Mouse (Mus musculus): ENCODE measurements around the gene Mrps10.
"Not testable (repeated sequence)": the region's sequence is repeated elsewhere in the genome, so short reads cannot be mapped to it uniquely, and the experiment has no call there.

Gene Mrps10

DNA sequence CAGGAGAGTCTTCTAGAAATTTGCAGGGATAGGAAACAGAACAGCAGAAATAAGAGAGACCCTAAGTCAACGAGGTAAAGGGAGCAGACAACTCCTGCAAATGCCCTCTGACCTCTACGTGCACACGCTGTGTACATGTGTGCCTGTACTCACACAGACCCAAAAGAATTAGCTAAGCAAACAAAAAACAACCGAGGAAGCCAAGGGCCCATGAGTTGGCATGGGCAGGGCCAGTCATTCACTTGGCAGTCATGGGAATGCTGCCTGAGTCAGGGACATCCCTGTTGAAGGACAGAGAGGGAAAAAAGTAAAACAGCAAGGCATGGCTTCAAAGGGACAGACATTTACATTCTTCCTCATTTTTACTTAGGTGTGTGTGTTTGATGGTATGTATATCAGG is 14.6 kb downstream of the Mrps10 start:
- DNase-seq: no peak

DNA sequence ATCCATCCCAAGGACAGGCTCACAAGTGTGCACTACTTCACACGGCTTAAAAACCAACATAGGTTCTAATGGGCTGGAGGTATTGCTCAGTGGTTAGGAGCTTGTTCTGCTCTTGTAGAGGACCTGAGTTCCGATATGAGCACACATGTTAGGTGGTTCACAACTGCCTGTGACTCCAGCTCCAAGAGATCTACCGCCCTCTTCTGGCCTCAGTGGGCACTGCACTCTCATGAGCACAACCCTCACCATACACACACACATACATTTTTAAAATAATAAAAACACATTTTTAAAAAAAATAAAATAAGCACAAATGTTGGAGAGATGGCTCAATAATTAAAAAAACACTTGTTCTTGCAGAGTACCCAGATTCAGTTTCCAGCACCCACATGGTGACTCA is 15.4 kb downstream of the Mrps10 start:
- no peak for DNase-seq

DNA sequence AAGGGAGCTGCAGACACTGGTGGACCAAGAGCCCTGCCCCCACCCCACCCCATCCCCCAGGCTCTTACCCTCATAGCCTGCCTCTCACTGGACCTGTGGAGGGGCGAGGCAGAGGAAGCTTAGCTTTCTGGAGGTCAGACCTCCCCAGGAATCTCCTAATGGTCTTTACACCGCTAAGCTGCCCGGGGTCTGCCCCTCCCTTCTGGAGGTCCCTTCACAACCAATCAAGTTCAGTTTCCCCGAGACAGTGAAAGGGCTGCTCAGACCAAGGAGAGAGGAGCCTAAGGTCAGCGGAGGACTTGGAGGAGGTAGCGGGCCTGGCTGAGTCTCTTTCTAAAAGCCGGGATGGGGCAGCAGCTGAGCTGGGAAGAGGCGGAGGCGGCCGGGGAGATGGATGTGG is 16.5 kb downstream of the Mrps10 start, which contains the start of gene Guca1b:
Gene Guca1b, plus strand, starts transcription at position 249 of the 400 bp plus-strand sequence.
- no peak for DNase-seq

DNA sequence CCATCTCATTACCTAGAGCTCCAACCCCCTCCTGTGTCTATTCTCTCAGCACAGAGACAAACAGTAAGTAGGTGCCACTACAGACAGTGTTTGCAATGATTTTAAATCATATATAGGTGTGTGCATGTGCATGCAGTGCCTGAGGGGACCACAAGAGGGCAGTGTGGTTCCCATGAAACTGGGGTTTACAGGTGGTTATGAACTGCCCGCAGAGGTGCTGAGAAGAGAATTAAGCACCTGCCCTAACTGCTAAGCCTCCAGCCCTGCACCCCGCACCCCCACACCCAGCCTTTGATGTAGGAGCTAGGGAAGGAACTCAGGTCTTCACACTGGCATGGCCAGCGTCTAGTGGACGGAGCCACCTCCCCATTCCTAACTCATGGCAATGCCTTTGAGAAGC is 18.0 kb downstream of the Mrps10 start:
- DNase-seq: peak; percentile 26 to 62

DNA sequence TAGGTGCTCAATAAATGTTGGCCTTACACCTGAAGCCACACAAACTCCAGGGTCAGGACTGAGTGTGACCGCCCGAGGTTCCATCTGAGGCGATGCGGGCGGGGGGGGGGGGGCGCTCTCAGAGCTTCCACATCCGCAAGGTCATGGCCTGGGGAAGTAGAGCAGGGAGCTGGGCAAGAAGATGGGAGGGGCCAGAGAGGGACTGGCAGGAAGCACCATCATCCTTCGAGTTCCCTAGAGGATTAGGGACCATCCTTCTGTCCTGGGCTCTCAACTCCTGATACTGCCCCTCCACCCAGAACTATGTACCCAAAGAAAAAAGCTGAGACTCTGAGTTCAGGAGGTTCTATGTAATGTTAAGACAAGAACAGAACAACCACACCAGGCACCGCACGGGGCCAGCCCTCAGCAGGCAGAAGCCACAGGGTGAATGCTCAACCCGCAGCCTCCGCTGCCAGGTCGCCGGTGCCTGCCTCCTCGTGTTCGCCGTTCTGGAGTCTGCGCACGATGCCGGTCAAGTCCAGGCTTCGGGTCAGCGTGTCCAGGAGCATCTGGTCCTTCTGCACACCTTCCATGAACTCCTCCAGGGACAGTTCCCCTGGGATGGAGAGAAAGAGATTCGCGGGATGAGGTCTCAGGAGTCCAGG is 25.7 kb downstream of the Mrps10 start:
- DNase-seq: peak; percentile 15 to 36

DNA sequence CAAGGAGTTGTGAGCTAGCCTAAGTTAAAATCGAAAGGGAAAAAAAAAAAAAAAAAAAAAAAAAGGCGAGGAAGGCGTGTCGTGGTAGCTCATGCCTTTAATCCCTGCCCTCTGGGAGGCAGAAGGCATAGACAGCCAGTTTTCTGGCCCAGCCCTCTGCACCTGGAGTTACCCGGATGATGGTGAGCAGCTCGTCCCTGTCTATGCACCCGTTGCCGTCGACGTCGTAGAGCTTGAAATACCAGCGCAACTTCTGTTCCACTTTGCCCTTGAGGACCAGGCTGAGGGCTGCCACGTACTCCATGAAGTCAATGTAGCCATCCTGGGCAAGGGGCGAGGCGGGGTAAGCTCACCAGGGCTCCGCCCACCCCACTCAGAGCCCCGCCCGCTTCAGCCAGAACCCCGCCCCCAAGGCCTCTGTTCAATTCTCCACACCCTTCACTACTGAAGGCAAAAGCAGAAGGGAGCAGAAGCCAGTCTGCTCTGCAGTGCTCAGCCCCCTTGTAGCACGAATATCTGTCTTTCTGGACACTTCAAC is 26.8 kb downstream of the Mrps10 start:
- peak in 1 of 2 experiments; percentile 24 for DNase-seq

DNA sequence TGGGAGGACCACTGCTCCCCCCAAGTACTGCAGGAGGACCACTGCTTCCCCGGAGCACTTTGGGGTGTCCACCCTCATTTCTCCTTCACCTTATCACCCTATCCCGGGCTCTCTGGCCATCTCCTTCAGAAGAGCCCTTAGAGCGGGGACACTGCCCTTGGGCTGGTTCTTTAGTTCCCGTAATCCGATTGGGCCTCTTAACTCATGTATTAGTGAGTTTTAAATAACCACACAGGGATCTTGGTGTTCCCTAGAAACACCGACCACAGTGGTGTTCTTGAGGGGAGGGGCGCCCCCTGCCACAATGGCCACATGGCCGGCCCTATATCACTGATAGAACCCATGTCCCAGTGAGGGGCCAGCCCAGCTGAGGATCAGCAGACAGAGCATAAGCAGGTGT is 30.4 kb downstream of the Mrps10 start:
- DNase-seq: no peak

DNA sequence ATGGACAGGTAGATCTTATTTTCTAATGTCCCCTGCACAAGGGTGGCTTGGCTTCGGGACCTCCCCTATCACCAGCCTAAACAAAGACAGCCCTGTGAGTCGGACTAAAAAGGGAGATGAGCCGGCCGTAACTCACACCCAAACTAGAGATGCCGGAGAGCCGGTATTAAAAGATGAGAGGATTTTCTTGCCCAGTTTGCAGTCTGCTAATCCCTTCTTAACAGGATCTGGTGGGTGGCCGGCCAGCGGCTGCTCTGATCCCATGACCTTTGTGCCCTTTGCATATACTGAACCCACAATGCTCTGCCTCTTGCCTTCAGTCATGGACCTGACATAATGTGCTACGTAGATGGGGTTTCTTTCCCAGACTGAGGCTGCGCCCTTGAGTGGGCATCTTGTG is 31.8 kb downstream of the Mrps10 start, which contains the start of gene Guca1a:
Gene Guca1a, minus strand, starts transcription at position 134 of the 400 bp plus-strand sequence.
- no peak for DNase-seq

DNA sequence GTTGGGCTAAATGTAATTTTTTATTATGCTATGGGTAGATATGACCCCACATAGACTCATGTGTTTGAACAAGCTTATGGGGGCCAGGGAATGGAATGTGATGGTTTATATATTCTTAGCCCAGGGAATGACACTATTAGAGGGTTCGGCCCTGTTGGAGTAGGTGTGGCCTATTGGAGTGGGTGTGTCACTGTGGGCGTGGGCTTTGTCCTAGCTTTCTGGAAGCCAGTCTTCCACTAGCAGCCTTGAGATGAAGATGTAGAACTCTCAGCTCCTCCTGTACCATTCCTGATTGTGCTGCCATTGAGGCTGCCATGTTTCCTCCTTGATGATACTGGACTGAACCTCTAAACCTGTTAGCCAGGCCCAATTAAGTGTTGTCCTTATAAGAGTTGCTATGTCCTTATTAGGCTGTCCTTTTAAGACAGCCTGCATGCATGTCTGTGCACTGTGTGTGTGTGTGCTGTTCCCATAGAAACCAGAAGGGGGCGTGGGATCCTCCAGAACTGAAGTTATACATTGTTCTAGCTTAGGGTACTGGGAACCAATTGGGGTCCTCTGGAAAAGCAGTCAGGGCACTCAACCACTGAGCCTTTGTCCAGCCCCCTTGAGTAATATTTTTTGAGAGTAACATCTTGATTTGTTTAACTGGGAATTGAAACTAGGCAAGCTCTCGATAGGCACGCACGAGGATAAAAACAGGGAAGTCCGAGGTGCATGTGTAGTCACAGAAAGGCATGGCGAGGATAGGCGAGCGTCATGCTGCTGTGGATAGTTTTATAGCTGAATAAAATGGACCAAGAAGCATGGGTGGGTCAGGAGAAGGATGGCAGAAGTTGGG is 39.2 kb downstream of the Mrps10 start:
- no peak for DNase-seq

DNA sequence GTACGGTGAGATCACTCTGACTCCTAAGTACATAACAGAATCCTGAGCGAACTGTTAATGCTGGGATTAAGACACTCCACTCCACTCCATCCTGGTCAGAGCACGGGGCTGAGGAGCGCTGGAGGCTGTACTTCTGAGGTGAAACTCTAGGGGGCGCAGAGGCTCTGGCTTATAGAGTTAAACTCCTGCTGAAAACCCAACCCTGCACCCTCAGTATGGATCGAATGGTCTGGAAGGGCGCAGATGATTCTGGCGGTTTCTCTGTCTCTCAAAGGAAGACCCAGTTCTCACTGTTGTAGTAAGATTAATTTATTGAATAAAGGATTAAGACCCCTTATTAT is 39.8 kb downstream of the Mrps10 start:
- DNase-seq: peak; percentile 61 to 79

DNA sequence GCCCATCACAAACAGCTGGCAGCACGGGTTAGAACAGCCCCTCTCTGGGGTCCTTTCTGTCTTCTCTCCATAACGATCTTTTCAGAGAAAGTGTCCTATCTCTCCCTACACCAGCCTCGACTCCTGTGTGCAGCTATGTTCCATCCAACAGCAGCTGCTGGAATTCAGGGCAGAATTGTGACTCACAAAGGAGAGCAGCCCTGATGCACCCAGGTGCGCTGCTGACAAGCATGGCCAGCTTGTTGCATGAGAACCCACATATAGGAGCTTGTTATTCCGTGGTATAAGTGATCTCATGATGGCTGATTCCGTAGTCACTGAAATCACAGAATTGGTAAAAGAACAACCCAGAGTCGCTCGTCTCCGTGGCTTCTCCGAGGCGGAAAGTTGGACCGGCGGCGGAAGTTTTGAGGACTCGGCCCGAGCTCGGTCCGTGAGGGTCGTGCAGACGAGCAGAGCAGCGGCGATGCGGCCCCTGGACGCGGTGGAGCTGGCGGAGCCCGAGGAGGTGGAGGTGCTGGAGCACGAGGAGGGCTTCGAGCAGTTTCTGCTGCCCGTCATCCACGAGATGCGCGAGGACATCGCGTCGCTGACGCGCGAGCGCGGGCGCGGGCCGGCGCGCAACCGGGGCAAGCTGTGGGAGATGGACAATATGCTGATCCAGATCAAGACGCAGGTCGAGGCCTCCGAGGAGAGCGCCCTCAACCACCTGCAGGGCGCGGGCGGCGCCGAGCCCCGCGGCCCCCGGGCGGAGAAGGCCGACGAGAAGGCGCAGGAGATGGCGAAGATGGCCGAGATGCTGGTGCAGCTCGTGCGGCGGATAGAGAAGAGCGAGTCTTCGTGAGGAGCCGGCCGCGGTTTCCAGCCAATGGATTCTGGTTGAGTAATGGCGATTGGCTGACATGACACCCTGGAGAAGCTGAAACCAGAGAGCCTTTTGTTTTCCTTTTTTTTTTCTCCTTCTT is 41.5 kb downstream of the Mrps10 start:
- DNase-seq: peak; percentile 24 to 67

DNA sequence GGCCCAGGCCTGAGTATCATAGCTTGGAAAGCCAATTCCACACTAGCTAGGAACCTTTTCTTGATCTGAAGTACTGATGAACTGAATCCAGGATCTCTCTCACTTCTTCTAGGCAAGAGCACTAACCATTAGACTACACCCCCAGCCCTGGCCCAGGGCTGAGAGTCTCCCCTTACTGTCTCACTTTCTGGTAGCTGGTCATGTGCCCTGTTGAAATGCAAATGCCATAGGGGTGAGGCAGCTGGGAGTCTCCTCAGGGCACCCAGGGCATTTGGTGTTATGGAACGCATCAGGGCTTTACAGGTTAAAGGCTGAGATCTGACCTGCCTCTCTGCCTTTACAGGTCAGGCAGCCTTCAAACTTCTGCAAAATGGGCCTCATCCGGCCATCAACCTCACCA is 51.5 kb downstream of the Mrps10 start:
- no peak for DNase-seq

DNA sequence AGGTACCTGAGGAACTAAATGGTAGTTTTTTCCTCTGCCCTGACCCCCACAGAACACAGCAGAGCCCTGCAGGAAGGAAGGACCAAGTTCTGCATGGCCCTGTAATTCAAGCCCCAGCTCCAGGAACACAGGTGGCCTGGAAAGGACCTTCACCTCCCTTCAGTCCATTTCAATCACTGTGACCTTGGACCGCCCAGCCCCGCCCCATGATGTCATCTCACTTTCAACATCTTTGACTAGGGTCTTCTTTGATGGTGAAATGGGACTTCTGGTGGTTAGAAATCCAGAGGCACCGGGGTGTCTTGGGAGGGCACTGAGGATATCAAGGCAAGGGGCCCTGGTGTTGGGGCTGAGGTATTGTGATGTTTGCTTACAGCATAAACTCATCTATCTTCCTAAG is 52.9 kb downstream of the Mrps10 start:
- DNase-seq: no peak

DNA sequence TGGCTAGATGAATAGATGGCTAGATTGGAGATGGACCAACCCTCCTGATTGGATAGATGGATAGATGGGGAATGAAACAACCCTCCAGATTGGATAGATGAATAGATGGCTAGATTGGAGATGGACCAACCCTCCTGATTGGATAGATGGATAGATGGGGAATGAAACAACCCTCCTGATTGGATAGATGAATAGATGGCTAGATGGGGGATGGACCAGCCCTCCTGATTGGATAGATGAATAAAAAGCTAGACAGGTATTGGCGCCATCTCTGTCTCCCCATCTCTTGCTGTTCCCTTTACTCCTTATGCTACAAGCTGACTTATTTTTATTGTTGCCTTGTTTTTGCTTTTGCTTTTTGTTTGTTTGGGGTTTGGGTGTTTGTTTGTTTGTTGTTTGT is 53.9 kb downstream of the Mrps10 start:
- not testable (repeated sequence) for DNase-seq

DNA sequence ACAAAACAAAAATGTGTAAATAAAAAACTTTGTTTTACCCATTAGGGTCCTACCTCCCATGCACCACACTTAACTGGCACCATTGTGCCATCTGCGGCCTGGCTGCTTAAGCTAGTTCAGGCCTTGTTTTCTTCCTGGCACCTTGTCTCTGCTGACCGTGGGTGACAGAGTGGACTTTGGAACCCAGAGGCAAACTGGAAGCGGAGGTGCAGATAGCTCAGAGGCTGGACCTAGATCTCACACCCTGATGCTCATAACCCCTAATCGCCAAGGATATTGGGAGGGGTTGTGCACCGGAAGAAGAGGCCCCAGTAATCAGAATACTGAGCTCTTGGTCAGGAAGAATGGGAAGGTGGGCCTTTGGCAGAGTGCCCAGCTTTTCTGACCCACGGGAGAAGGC is 55.5 kb downstream of the Mrps10 start:
- no peak for DNase-seq

DNA sequence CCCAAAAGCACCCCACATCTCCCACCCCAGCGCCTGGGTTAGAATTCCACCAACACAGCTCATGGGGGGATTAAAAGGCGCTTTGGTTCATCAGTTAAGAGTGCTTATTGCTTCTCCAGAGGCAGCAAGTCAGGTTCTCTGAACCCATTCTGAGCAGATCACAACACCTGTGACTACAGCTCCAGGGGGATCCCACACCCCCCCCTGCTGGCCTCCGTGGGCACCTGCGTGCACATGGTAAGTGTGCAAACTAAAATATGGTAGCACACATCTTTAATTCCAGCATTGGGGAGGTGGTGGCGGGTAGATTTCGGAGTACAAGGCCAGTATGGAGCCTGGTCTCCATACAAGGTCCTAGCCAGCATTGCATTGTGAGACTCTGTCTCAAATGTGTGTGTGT is 58.6 kb downstream of the Mrps10 start:
- DNase-seq: no peak

DNA sequence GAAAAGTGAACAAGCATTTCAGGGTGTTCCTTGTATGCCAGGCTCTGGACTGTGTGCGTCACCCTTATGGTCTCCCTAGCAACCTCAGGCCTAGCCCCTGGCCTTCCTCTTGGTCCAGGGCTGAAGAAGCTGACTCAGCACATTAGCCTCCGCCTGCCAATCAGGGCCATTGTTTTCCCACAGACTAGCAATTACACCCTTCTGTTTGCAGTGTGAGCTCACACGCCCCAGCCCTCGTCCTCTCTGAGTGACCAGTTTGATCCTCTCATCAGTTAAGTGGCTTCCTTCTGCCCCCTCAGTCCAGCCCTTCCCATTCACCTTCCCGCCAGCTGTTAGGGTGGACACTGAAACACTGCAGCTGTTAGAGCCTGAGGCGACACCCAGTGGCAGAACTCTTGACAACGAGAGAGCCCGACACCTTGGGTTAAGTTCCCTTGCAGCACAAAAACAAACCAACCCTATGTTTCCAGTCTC is 60.2 kb downstream of the Mrps10 start:
- no peak for DNase-seq

DNA sequence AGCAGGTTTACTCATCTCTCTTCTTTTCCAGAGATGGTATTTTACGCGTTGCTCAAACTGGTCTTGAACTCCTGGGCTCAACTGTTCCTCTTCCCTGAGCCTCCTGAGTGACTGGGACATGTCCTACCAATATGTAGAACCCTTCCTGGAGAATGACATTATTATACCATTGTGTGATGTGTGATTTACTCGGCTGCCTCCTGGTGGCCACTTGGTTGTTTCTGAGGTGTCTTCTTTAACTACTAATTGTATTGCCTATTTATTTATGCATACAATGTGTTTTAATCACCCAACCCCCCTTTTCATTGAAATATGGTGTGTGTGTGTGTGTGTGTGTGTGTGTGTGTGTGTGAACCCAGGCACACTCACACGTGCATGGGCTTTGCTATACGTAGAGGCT is 62.1 kb downstream of the Mrps10 start:
- no peak for DNase-seq
